In genomic region chr14:8135130-8135529, GRCm38 (mm10) we compare ENCODE assay signal across 8 mouse cellular contexts. TPM values are rescaled to one million over a fixed set of nuclear protein-coding genes. Genes with fewer than 3 reads are reported as not detected.
DNase-seq lines count a peak whose midpoint lies in the region; ATAC-seq lines count a peak whose summit lies in the region.

No protein-coding gene starts in this region.

- no peaks in the 10 kb centered on the region for H3K9me3 ChIP-seq in forebrain, embryonic 14.5 days (replicated peaks; ENCODE audit: control insufficient read depth, low read length)
- no peaks in the 10 kb centered on the region for H3K9me3 ChIP-seq in forebrain, embryonic 11.5 days (ENCODE audit: control insufficient read depth, low read length)
- H3K9me3 ChIP-seq in megakaryocyte, embryonic 14.5 days: no peaks in the 10 kb centered on the region
- H3K9me3 ChIP-seq in stomach, embryonic 16.5 days (replicated peaks; ENCODE audit: control insufficient read depth, low read length): no peaks in the 10 kb centered on the region

- H3K27me3 ChIP-seq in forebrain, embryonic 14.5 days (replicated peaks; ENCODE audit: control insufficient read depth, insufficient read depth, low read length): no peaks in the 10 kb centered on the region
- H3K27me3 ChIP-seq in forebrain, embryonic 11.5 days (ENCODE audit: control insufficient read depth, insufficient read depth, low read length): no peaks in the 10 kb centered on the region
- H3K27me3 ChIP-seq in megakaryocyte, embryonic 14.5 days (replicated peaks): no peaks in the 10 kb centered on the region
- H3K27me3 ChIP-seq in stomach, embryonic 16.5 days (ENCODE audit: control insufficient read depth, insufficient read depth, low read length): no peaks in the 10 kb centered on the region

- no peak overlapping the region for H3K27ac ChIP-seq in forebrain, embryonic 14.5 days (ENCODE audit: low read depth, low read length)
- no peak overlapping the region for H3K27ac ChIP-seq in forebrain, embryonic 11.5 days (ENCODE audit: low read depth, low read length)
- H3K27ac ChIP-seq in stomach, embryonic 16.5 days (ENCODE audit: low read length): no peak overlapping the region

- peaks cover 38% of the 10 kb centered on the region for H3K36me3 ChIP-seq in forebrain, embryonic 14.5 days (ENCODE audit: control insufficient read depth, insufficient read depth, low read length)
- H3K36me3 ChIP-seq in forebrain, embryonic 11.5 days (ENCODE audit: control insufficient read depth, insufficient read depth, low read length): no peaks in the 10 kb centered on the region
- H3K36me3 ChIP-seq in megakaryocyte, embryonic 14.5 days (replicated peaks; ENCODE audit: low read length): peaks cover 76% of the 10 kb centered on the region
- no peaks in the 10 kb centered on the region; the same call in 1 of the 2 replicates for H3K36me3 ChIP-seq in stomach, embryonic 16.5 days (ENCODE audit: control insufficient read depth, insufficient read depth, low read length)

- H3K4me2 ChIP-seq in forebrain, embryonic 14.5 days (ENCODE audit: low read length): no peak overlapping the region
- H3K4me2 ChIP-seq in forebrain, embryonic 11.5 days (ENCODE audit: low read depth, low read length, severe bottlenecking): no peak overlapping the region
- no peak overlapping the region for H3K4me2 ChIP-seq in stomach, embryonic 16.5 days (ENCODE audit: low read depth, low read length)

- H3K4me1 ChIP-seq in forebrain, embryonic 14.5 days (ENCODE audit: control insufficient read depth, insufficient read depth, low read length): peaks cover 9% of the 10 kb centered on the region; the same call in 1 of the 2 replicates
- peaks cover 2% of the 10 kb centered on the region; the same call in 1 of the 2 replicates for H3K4me1 ChIP-seq in forebrain, embryonic 11.5 days (replicated peaks; ENCODE audit: control insufficient read depth, insufficient read depth, low read length)
- peaks cover 57% of the 10 kb centered on the region for H3K4me1 ChIP-seq in megakaryocyte, embryonic 14.5 days
- H3K4me1 ChIP-seq in stomach, embryonic 16.5 days (ENCODE audit: control insufficient read depth, insufficient read depth, low read length): no peaks in the 10 kb centered on the region

- ATAC-seq in forebrain, embryonic 14.5 days: peak; percentile 84
- no peak for ATAC-seq in forebrain, embryonic 11.5 days (replicated peaks; ENCODE audit: low FRiP score)
- ATAC-seq in megakaryocyte, adult 5-6 weeks (ENCODE audit: poor library complexity, severe bottlenecking): no peak
- ATAC-seq in stomach, embryonic 16.5 days (ENCODE audit: insufficient read depth, low FRiP score): peak; percentile 40; the same call in 1 of the 2 replicates

- no peak overlapping the region for H3K4me3 ChIP-seq in forebrain, embryonic 14.5 days (ENCODE audit: low read depth, low read length)
- no peak overlapping the region for H3K4me3 ChIP-seq in forebrain, embryonic 11.5 days (ENCODE audit: low read depth, low read length)
- H3K4me3 ChIP-seq in megakaryocyte, embryonic 14.5 days (replicated peaks): peak overlapping the region; percentile 62
- H3K4me3 ChIP-seq in stomach, embryonic 16.5 days (replicated peaks; ENCODE audit: low read length): no peak overlapping the region

- no peak overlapping the region for H3K9ac ChIP-seq in forebrain, embryonic 14.5 days (ENCODE audit: low read length)
- H3K9ac ChIP-seq in forebrain, embryonic 11.5 days (ENCODE audit: low read length): no peak overlapping the region
- H3K9ac ChIP-seq in stomach, embryonic 16.5 days (ENCODE audit: low read length): no peak overlapping the region

- WGBS in forebrain, embryonic 14.5 days: 65% methylated on average over 3 of the region's 3 CpGs
- 88% methylated on average over 3 of the region's 3 CpGs for WGBS in forebrain, embryonic 11.5 days
- 59% methylated on average over 3 of the region's 3 CpGs for WGBS in stomach, embryonic 16.5 days

- peak; percentile 74 for DNase-seq in forebrain, embryonic 14.5 days (ENCODE audit: low spot score)
- no peak for DNase-seq in forebrain, embryonic 11.5 days (ENCODE audit: low spot score)
- peak; percentile 51 to 58 for DNase-seq in layer of hippocampus, adult 8-10 months (ENCODE audit: low spot score in 2 of 2)
- no peak for DNase-seq in kidney, postnatal 4 days
- no peak for DNase-seq in c-Kit-positive CD71-positive TER-119-positive erythroid progenitor cells, embryonic 14.5 days (ENCODE audit: low spot score)

RNA-seq across cellular contexts. Expression of gene Pxk, which starts 37.1 kb away (rescaled TPM):
- 42.8 and 48.3 TPM in 2 replicates for polyA plus RNA-seq in forebrain, embryonic 14.5 days (2014; fragmentation: Nextera tagmentation; extraction: Ambion mirVana)
- 24.3 and 26.4 TPM in 2 replicates for polyA plus RNA-seq in forebrain, embryonic 11.5 days (2014; fragmentation: Nextera tagmentation; extraction: Ambion mirVana)
- polyA plus RNA-seq in megakaryocyte, embryonic 14.5 days (2012; ENCODE audit: insufficient read depth, low replicate concordance): 3.5 and 7.4 TPM in 2 replicates
- 41.9 and 47.3 TPM in 2 replicates for total RNA-seq in megakaryocyte, adult 5-6 weeks (2015)
- total RNA-seq in megakaryocyte, adult 5-6 weeks (2017): 28.0 and 37.9 TPM in 2 replicates
- total RNA-seq in layer of hippocampus, adult 8-10 months (2022): 10 to 100 TPM; 27.9 to 36.9 (median 30.0) TPM
- polyA plus RNA-seq in stomach, embryonic 16.5 days (2015; fragmentation: Nextera tagmentation; extraction: Ambion mirVana): 44.7 TPM in 2 replicates

RNA-seq across cellular contexts. Expression of gene Pdhb, which starts 37.7 kb away (rescaled TPM):
- polyA plus RNA-seq in forebrain, embryonic 14.5 days (2014; fragmentation: Nextera tagmentation; extraction: Ambion mirVana): 240 and 252 TPM in 2 replicates
- 202 and 213 TPM in 2 replicates for polyA plus RNA-seq in forebrain, embryonic 11.5 days (2014; fragmentation: Nextera tagmentation; extraction: Ambion mirVana)
- polyA plus RNA-seq in megakaryocyte, embryonic 14.5 days (2012; ENCODE audit: insufficient read depth, low replicate concordance): 47.0 TPM in 1 of 2 replicates, not detected in the other
- 72.7 and 76.3 TPM in 2 replicates for total RNA-seq in megakaryocyte, adult 5-6 weeks (2015)
- 101 and 115 TPM in 2 replicates for total RNA-seq in megakaryocyte, adult 5-6 weeks (2017)
- total RNA-seq in layer of hippocampus, adult 8-10 months (2022): 100 to 1,000 TPM; 169 to 185 (median 175) TPM
- polyA plus RNA-seq in stomach, embryonic 16.5 days (2015; fragmentation: Nextera tagmentation; extraction: Ambion mirVana): 178 and 191 TPM in 2 replicates

RNA-seq across cellular contexts. Expression of gene Rpp14, which starts 55.0 kb away (rescaled TPM):
- polyA plus RNA-seq in forebrain, embryonic 14.5 days (2014; fragmentation: Nextera tagmentation; extraction: Ambion mirVana): 58.3 and 65.1 TPM in 2 replicates
- 64.5 and 69.2 TPM in 2 replicates for polyA plus RNA-seq in forebrain, embryonic 11.5 days (2014; fragmentation: Nextera tagmentation; extraction: Ambion mirVana)
- 1.2 TPM in 1 of 2 replicates, not detected in the other for polyA plus RNA-seq in megakaryocyte, embryonic 14.5 days (2012; ENCODE audit: insufficient read depth, low replicate concordance)
- total RNA-seq in megakaryocyte, adult 5-6 weeks (2015): 14.7 and 14.9 TPM in 2 replicates
- total RNA-seq in megakaryocyte, adult 5-6 weeks (2017): 12.4 and 13.8 TPM in 2 replicates
- total RNA-seq in layer of hippocampus, adult 8-10 months (2022): 10 to 100 TPM; 24.4 to 31.5 (median 29.1) TPM
- 47.3 and 57.0 TPM in 2 replicates for polyA plus RNA-seq in stomach, embryonic 16.5 days (2015; fragmentation: Nextera tagmentation; extraction: Ambion mirVana)

Comparison
In these comparisons a context has a peak if more than half of its experiments do, and no peak if none do; other contexts are left out.
1. ATAC-seq: peak in forebrain, embryonic 14.5 days (single experiment) and stomach, embryonic 16.5 days (single experiment); none in forebrain, embryonic 11.5 days (single experiment) and megakaryocyte, adult 5-6 weeks (single experiment).
2. DNase-seq: peak in forebrain, embryonic 14.5 days (single experiment) and layer of hippocampus, adult 8-10 months (2 of 2); none in forebrain, embryonic 11.5 days (single experiment), kidney, postnatal 4 days (0 of 2) and c-Kit-positive CD71-positive TER-119-positive erythroid progenitor cells, embryonic 14.5 days (single experiment).
3. RNA of gene Rpp14, which starts 55.0 kb away (polyA plus RNA-seq): 64.5 to 69.2 TPM in forebrain, embryonic 11.5 days, 58.3 to 65.1 TPM in forebrain, embryonic 14.5 days and 47.3 to 57.0 TPM in stomach, embryonic 16.5 days; 1.2 TPM in megakaryocyte, embryonic 14.5 days; every median in the first group is over 10 times any median in the second.